Mouse (Mus musculus): ENCODE results near the gene Hrh1.

DNA sequence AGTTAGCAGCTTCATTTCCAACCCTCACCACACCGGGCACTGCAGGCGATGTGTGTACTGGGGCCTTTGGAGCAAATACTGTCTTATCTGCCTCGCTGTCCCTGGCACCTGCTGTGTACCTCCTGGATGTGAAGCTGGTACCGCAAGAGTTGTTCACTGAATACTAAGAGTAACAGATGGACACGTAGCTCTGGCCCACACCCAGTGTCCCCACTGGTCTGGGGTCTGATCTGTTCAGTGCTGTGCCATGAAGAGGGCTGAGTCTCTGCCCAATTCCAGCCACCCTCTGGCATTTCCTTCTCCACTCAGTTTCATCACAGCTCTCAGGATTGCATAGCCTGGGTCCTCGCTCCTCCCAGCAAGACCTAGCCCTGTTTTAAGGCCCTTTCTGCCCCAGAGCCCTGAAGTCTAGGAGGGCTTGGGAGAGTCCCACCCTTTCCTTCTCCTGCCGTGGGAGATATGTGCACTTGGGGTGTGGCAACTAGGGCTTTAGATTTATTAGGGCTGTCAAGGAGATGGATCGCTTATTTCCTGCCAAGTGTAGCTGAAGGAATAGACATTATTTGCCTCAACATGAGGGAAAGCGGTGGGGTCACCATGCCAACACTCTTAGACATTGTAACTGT is 25.4 kb downstream of the Hrh1 start:
- no peak for TF ChIP-seq CTCF (IDR thresholded peaks at IDR 0.05; ENCODE audit: control insufficient read depth, insufficient read depth, low read length)
- no peak for TF ChIP-seq POLR2A (IDR thresholded peaks at IDR 0.05; ENCODE audit: borderline replicate concordance, control insufficient read depth, low read depth, low read length)

Data from bone marrow, adult 2 months (tissue).